Mouse (Mus musculus) stomach, postnatal 0 days (tissue): Measurements from ENCODE around the gene Ugt2b5.

Experiments
- CTCF ChIP-seq: IDR thresholded peaks from 2 replicates; pipeline ENCODE4 v1.5.1; 2016; ENCODE audit warnings: antibody characterized with exemption, low read depth, mild to moderate bottlenecking, moderate library complexity
- EP300 ChIP-seq: optimal IDR thresholded peaks from 2 replicates; pipeline ENCODE3; 2016; ENCODE audit warnings: antibody characterized with exemption

DNA sequence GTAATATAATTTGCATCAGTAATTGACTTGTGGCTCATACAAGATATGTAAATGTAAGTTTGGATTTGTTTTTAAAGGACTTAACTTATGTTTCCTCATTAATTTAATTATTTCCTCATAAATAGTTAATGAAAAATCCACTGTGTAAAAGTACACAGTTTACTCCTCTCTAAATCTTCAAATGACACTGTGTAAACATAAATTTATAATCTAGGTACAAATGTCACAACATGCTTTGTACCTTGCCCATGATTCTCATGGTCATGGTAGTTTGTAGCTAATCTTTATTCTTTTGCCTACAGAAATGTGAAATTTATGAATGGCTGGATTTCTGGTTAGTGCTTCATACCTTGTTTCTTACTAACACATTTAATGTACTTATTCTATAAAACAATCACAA, 49.0 kb downstream of the Ugt2b5 start:
- no peak for TF ChIP-seq CTCF
- TF ChIP-seq EP300: no peak
